Mouse (Mus musculus): ENCODE measurements around the gene Galk2. TPM values are rescaled to one million over a fixed set of nuclear protein-coding genes. Genes with fewer than 3 reads are reported as not detected.
A peak's percentile ranks its signal among the peaks of the same experiment; 100 is the strongest.

Gene Galk2
- polyA plus RNA-seq, 1 experiment: 20.5 TPM

GRCm38 (mm10) chr2:125885891-125886576 lies 27.1 kb downstream of the Galk2 start:
- H3K4me3 ChIP-seq (ENCODE audit: insufficient read depth, low read length): no peak overlapping the region
- TF ChIP-seq CTCF (IDR thresholded peaks at IDR 0.05; ENCODE audit: extremely low read depth, insufficient read depth, low read length) (no peak), POLR2A (IDR thresholded peaks at IDR 0.05; ENCODE audit: extremely low read depth, insufficient read depth, low read length) (no peak)
- no peaks in the 10 kb centered on the region for H3K4me1 ChIP-seq (ENCODE audit: control insufficient read depth, insufficient read depth, low read length)
- H3K27ac ChIP-seq (ENCODE audit: insufficient read depth, low read length): no peak overlapping the region

- TF ChIP-seq CTCF (IDR thresholded peaks at IDR 0.05; ENCODE audit: extremely low read depth, insufficient read depth, low read length): peak; percentile 38; the same call in 1 of the 2 replicates
- TF ChIP-seq POLR2A (IDR thresholded peaks at IDR 0.05; ENCODE audit: extremely low read depth, insufficient read depth, low read length): no peak
- no peak overlapping the region for H3K27ac ChIP-seq (ENCODE audit: insufficient read depth, low read length)
- no peaks in the 10 kb centered on the region for H3K4me1 ChIP-seq (ENCODE audit: control insufficient read depth, insufficient read depth, low read length)
- no peak overlapping the region for H3K4me3 ChIP-seq (ENCODE audit: insufficient read depth, low read length)
These were observed 34.2 kb downstream of the Galk2 start for GRCm38 (mm10) chr2:125893096-125893495.

GRCm38 (mm10) chr2:125895099-125895498 lies 36.2 kb downstream of the Galk2 start:
- no peak overlapping the region for H3K4me3 ChIP-seq (ENCODE audit: insufficient read depth, low read length)
- H3K27ac ChIP-seq (ENCODE audit: insufficient read depth, low read length): no peak overlapping the region
- no peaks in the 10 kb centered on the region for H3K4me1 ChIP-seq (ENCODE audit: control insufficient read depth, insufficient read depth, low read length)
- no peak for TF ChIP-seq CTCF (IDR thresholded peaks at IDR 0.05; ENCODE audit: extremely low read depth, insufficient read depth, low read length)
- no peak for TF ChIP-seq POLR2A (IDR thresholded peaks at IDR 0.05; ENCODE audit: extremely low read depth, insufficient read depth, low read length)

DNA sequence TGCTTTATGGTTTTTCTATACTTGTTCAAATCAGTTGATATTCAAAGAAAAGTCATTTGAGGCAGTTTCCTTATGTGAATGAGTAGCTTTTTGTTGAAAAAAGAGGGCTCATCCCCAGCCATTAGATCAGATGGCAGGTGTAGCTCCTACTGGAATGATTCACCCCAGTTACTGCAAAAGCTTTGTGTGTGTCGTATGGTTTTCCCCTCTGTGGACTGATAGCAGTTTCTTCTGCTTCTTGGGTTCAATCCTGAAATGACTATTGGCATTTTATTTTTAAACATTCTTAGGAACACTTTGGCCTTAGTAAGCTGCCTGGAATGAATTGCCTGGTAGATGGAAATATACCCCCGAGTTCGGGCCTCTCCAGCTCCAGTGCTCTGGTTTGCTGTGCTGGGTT lies 37.4 kb downstream of the Galk2 start:
- Histone ChIP-seq H3K27ac (ENCODE audit: insufficient read depth, low read length) (no peak overlapping the region), H3K4me3 (ENCODE audit: insufficient read depth, low read length) (no peak overlapping the region), H3K4me1 (ENCODE audit: control insufficient read depth, insufficient read depth, low read length) (no peaks in the 10 kb centered on the region)
- TF ChIP-seq POLR2A (IDR thresholded peaks at IDR 0.05; ENCODE audit: extremely low read depth, insufficient read depth, low read length) (no peak), CTCF (IDR thresholded peaks at IDR 0.05; ENCODE audit: extremely low read depth, insufficient read depth, low read length) (no peak)

- TF ChIP-seq POLR2A (IDR thresholded peaks at IDR 0.05; ENCODE audit: extremely low read depth, insufficient read depth, low read length): no peak
- TF ChIP-seq CTCF (IDR thresholded peaks at IDR 0.05; ENCODE audit: extremely low read depth, insufficient read depth, low read length): no peak
- no peak overlapping the region for H3K4me3 ChIP-seq (ENCODE audit: insufficient read depth, low read length)
These were observed 42.0 kb downstream of the Galk2 start for GRCm38 (mm10) chr2:125900797-125901410.

GRCm38 (mm10) chr2:125901426-125901825 lies 42.5 kb downstream of the Galk2 start:
- TF ChIP-seq CTCF (IDR thresholded peaks at IDR 0.05; ENCODE audit: extremely low read depth, insufficient read depth, low read length): no peak
- TF ChIP-seq POLR2A (IDR thresholded peaks at IDR 0.05; ENCODE audit: extremely low read depth, insufficient read depth, low read length): no peak
- no peak overlapping the region for H3K4me3 ChIP-seq (ENCODE audit: insufficient read depth, low read length)
- no peak overlapping the region for H3K27ac ChIP-seq (ENCODE audit: insufficient read depth, low read length)
- H3K4me1 ChIP-seq (ENCODE audit: control insufficient read depth, insufficient read depth, low read length): no peaks in the 10 kb centered on the region

More at GRCm38 (mm10) chr2:125900797-125901410, 42.0 kb downstream of the Galk2 start:
- Histone ChIP-seq H3K4me1 (ENCODE audit: control insufficient read depth, insufficient read depth, low read length) (no peaks in the 10 kb centered on the region), H3K27ac (ENCODE audit: insufficient read depth, low read length) (no peak overlapping the region)

GRCm38 (mm10) chr2:125906407-125907066 lies 47.6 kb downstream of the Galk2 start:
- Histone ChIP-seq H3K4me3 (ENCODE audit: insufficient read depth, low read length) (no peak overlapping the region), H3K27ac (ENCODE audit: insufficient read depth, low read length) (no peak overlapping the region), H3K4me1 (ENCODE audit: control insufficient read depth, insufficient read depth, low read length) (no peaks in the 10 kb centered on the region)
- no peak for TF ChIP-seq POLR2A (IDR thresholded peaks at IDR 0.05; ENCODE audit: extremely low read depth, insufficient read depth, low read length)
- TF ChIP-seq CTCF (IDR thresholded peaks at IDR 0.05; ENCODE audit: extremely low read depth, insufficient read depth, low read length): no peak

- Histone ChIP-seq H3K4me1 (ENCODE audit: control insufficient read depth, insufficient read depth, low read length) (no peaks in the 10 kb centered on the region), H3K4me3 (ENCODE audit: insufficient read depth, low read length) (no peak overlapping the region), H3K27ac (ENCODE audit: insufficient read depth, low read length) (no peak overlapping the region)
- TF ChIP-seq CTCF (IDR thresholded peaks at IDR 0.05; ENCODE audit: extremely low read depth, insufficient read depth, low read length) (no peak), POLR2A (IDR thresholded peaks at IDR 0.05; ENCODE audit: extremely low read depth, insufficient read depth, low read length) (no peak)
These were observed 48.8 kb downstream of the Galk2 start for GRCm38 (mm10) chr2:125907580-125908255.

DNA sequence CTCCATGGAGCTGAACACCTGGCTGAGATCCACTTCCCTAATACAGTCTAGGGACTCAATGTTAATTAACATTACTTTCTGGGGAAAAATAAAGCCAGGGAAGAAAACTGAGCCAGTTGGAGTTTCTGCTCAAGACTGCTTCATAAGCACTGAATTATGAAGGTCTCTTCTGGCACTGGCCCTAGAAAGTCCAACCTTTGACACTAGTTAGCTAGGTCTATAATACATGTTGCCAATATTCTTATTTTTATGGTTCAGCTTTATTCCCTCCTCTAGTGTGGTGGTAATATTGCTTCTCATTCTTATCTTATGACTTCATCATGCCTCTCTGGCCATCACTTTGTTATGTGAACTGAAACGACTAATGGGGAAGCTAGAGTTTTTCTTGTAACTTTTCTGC lies 55.3 kb downstream of the Galk2 start:
- Histone ChIP-seq H3K27ac (ENCODE audit: insufficient read depth, low read length) (no peak overlapping the region), H3K4me3 (ENCODE audit: insufficient read depth, low read length) (no peak overlapping the region), H3K4me1 (ENCODE audit: control insufficient read depth, insufficient read depth, low read length) (no peaks in the 10 kb centered on the region)
- no peak for TF ChIP-seq CTCF (IDR thresholded peaks at IDR 0.05; ENCODE audit: extremely low read depth, insufficient read depth, low read length)
- TF ChIP-seq POLR2A (IDR thresholded peaks at IDR 0.05; ENCODE audit: extremely low read depth, insufficient read depth, low read length): no peak

Measured in cortical plate, adult 2 months (tissue).